Mouse (Mus musculus): Measurements from ENCODE around the gene Mrpl49. TPM values are rescaled to one million over a fixed set of nuclear protein-coding genes. Genes with fewer than 3 reads are reported as not detected.
A peak's percentile ranks its signal among the peaks of the same experiment; 100 is the strongest.

Gene Mrpl49
- polyA plus RNA-seq, 1 experiment from 2014 or later = 75.6 TPM

- no peak within 1 kb of the TSS for H3K4me2 ChIP-seq
- no peak within 1 kb of the TSS for H3K27ac ChIP-seq
- no peak for ATAC-seq
- peaks cover 35% of the 10 kb centered on the region for H3K36me3 ChIP-seq (ENCODE audit: poor library complexity, severe bottlenecking)
- H3K4me3 ChIP-seq = no peak within 1 kb of the TSS
- peaks cover 29% of the 10 kb centered on the region for H3K4me1 ChIP-seq
- H3K9me3 ChIP-seq (replicated peaks) = no peaks in the 10 kb centered on the region
- no peak within 1 kb of the TSS for H3K9ac ChIP-seq
- 97% methylated on average over 12 of the region's 12 CpGs for WGBS
- H3K27me3 ChIP-seq = no peaks in the 10 kb centered on the region
These were observed 22.4 kb upstream of the Mrpl49 start, which contains the start of gene Tmem262 for GRCm38 (mm10) chr19:6079983-6080480. TSS of gene Tmem262 (plus strand) at chr19:6080033.

- WGBS = 2% methylated on average over 33 of the region's 33 CpGs
- Histone ChIP-seq H3K36me3 (ENCODE audit: poor library complexity, severe bottlenecking) (peaks cover 48% of the 10 kb centered on the region), H3K9me3 (replicated peaks) (no peaks in the 10 kb centered on the region), H3K4me1 (peaks cover 16% of the 10 kb centered on the region), H3K4me2 (peak within 1 kb of the TSS; percentile 93), H3K27me3 (no peaks in the 10 kb centered on the region), H3K9ac (peak within 1 kb of the TSS; percentile 79), H3K4me3 (peak within 1 kb of the TSS; percentile 77), H3K27ac (peak within 1 kb of the TSS; percentile 80)
- peak; percentile 92 for ATAC-seq
These were observed 19.2 kb upstream of the Mrpl49 start, which contains the start of gene Vps51 for GRCm38 (mm10) chr19:6076564-6077393. TSS of gene Vps51 (minus strand) at chr19:6077231.

DNA sequence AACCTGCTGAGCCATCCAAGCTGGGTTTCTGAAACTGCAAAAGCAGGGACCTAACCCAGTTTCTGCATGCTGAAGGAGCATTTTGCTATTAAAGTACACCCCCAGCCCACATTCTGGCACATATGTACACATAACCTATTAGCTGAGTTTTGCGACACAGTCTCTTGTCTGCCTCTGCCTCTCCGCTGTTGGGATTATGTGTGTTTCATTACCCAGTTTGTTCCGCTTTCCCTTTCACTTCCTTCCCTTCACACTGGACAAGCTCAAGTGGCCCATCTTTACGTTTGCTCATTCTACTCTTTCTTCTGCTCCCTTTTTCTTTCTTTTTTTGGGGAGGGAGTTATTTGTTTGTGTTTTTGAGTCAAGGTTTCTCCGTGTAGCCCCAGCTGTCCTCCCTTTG lies 16.3 kb upstream of the Mrpl49 start:
- Histone ChIP-seq H3K4me3 (no peak overlapping the region), H3K36me3 (ENCODE audit: poor library complexity, severe bottlenecking) (peaks cover 53% of the 10 kb centered on the region), H3K27me3 (no peaks in the 10 kb centered on the region), H3K27ac (no peak overlapping the region), H3K4me2 (no peak overlapping the region), H3K4me1 (peaks cover 16% of the 10 kb centered on the region), H3K9me3 (replicated peaks) (no peaks in the 10 kb centered on the region), H3K9ac (no peak overlapping the region)
- ATAC-seq = no peak
- WGBS = 87% methylated on average over 5 of the region's 5 CpGs

- H3K27ac ChIP-seq = no peak overlapping the region
- H3K4me3 ChIP-seq = no peak overlapping the region
- H3K36me3 ChIP-seq (ENCODE audit: poor library complexity, severe bottlenecking) = peaks cover 55% of the 10 kb centered on the region
- H3K9ac ChIP-seq = no peak overlapping the region
- H3K4me1 ChIP-seq = peaks cover 22% of the 10 kb centered on the region
- no peak overlapping the region for H3K4me2 ChIP-seq
- WGBS = 92% methylated on average over 19 of the region's 19 CpGs
- ATAC-seq = no peak
- H3K9me3 ChIP-seq (replicated peaks) = no peaks in the 10 kb centered on the region
- no peaks in the 10 kb centered on the region for H3K27me3 ChIP-seq
These were observed 13.7 kb upstream of the Mrpl49 start for GRCm38 (mm10) chr19:6071261-6071660.

GRCm38 (mm10) chr19:6070571-6071250 lies 13.1 kb upstream of the Mrpl49 start:
- Histone ChIP-seq H3K9ac (no peak overlapping the region), H3K27me3 (no peaks in the 10 kb centered on the region), H3K4me2 (no peak overlapping the region), H3K9me3 (replicated peaks) (no peaks in the 10 kb centered on the region), H3K4me1 (peaks cover 22% of the 10 kb centered on the region), H3K4me3 (no peak overlapping the region), H3K27ac (no peak overlapping the region), H3K36me3 (ENCODE audit: poor library complexity, severe bottlenecking) (peaks cover 55% of the 10 kb centered on the region)
- ATAC-seq = no peak
- WGBS = 89% methylated on average over 29 of the region's 31 CpGs

- 96% methylated on average over 10 of the region's 10 CpGs for WGBS
- no peak overlapping the region for H3K9ac ChIP-seq
- no peaks in the 10 kb centered on the region for H3K27me3 ChIP-seq
These were observed 12.3 kb upstream of the Mrpl49 start for GRCm38 (mm10) chr19:6069851-6070250.

DNA sequence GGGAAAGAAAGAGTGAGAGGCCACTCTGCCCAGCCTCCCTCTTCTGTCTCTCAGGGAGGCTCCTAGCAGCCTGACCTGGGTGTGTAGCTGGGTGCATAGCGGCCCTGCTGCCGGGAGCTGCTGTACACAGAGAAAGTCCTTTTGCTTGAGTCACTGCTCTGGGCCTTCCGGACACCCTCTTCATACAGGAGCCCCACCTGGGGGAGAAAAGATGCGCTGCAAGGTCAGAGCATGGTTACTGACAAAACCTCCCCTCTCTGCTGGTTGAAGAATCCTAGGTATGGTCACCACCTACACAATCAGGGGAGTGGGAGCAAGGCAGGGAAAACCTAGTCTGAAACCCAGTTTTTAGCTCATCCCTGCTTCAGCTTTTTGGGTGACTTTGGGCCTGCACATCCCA lies 11.4 kb upstream of the Mrpl49 start:
- Histone ChIP-seq H3K4me2 (no peak overlapping the region), H3K4me1 (peaks cover 24% of the 10 kb centered on the region), H3K27me3 (no peaks in the 10 kb centered on the region), H3K4me3 (no peak overlapping the region), H3K9ac (no peak overlapping the region), H3K27ac (no peak overlapping the region), H3K36me3 (ENCODE audit: poor library complexity, severe bottlenecking) (peaks cover 46% of the 10 kb centered on the region), H3K9me3 (replicated peaks) (no peaks in the 10 kb centered on the region)
- ATAC-seq = no peak
- 72% methylated on average over 4 of the region's 4 CpGs for WGBS

More at GRCm38 (mm10) chr19:6069851-6070250, 12.3 kb upstream of the Mrpl49 start:
- no peak overlapping the region for H3K27ac ChIP-seq
- H3K36me3 ChIP-seq (ENCODE audit: poor library complexity, severe bottlenecking) = peaks cover 49% of the 10 kb centered on the region
- H3K4me1 ChIP-seq = peaks cover 24% of the 10 kb centered on the region
- no peaks in the 10 kb centered on the region for H3K9me3 ChIP-seq (replicated peaks)
- no peak overlapping the region for H3K4me2 ChIP-seq
- H3K4me3 ChIP-seq = no peak overlapping the region
- ATAC-seq = no peak

DNA sequence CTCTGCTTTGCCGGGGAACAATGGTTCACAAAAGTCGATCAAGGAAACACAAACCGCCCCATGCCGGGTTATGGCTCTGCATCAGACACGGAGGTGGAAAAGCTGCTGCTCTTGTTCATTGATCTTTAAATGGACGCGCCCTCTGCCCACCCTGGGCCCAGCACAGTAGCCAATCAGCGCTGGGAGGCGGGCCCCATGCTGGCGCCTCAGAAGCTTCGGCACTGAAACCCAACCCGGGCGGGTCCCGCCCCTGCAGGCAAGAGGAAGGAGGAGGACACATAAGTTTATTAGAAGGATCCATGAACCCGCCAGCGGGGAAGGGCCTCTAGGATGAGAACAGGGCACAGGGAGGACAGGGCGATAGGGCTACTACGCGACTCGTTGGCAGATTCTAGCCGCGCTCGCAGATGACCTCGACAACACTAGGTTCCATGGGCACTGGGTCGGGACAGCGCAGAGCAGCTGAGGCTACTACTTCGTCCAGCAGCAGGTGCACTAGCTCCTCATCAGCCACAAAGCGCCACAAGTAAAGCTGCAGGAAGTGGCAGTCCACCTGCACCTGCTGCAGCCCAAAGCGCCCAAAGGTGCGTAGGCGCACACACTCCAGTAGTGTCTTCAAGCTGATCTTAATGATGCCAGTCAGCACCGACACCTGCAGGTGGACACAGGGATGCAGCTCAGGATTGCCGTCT lies 10.3 kb upstream of the Mrpl49 start, which contains the start of gene Tm7sf2:
Tm7sf2 (minus strand) TSS at position 650 of the 692 bp plus-strand sequence.
- Histone ChIP-seq H3K4me1 (peaks cover 31% of the 10 kb centered on the region), H3K4me3 (peak within 1 kb of the TSS; percentile 51), H3K36me3 (ENCODE audit: poor library complexity, severe bottlenecking) (peaks cover 35% of the 10 kb centered on the region), H3K9ac (peak within 1 kb of the TSS; percentile 80), H3K9me3 (replicated peaks) (no peaks in the 10 kb centered on the region), H3K4me2 (peak within 1 kb of the TSS; percentile 96), H3K27me3 (no peaks in the 10 kb centered on the region), H3K27ac (peak within 1 kb of the TSS; percentile 87)
- ATAC-seq = peak; percentile 93
- WGBS = 7% methylated on average over 33 of the region's 33 CpGs

DNA sequence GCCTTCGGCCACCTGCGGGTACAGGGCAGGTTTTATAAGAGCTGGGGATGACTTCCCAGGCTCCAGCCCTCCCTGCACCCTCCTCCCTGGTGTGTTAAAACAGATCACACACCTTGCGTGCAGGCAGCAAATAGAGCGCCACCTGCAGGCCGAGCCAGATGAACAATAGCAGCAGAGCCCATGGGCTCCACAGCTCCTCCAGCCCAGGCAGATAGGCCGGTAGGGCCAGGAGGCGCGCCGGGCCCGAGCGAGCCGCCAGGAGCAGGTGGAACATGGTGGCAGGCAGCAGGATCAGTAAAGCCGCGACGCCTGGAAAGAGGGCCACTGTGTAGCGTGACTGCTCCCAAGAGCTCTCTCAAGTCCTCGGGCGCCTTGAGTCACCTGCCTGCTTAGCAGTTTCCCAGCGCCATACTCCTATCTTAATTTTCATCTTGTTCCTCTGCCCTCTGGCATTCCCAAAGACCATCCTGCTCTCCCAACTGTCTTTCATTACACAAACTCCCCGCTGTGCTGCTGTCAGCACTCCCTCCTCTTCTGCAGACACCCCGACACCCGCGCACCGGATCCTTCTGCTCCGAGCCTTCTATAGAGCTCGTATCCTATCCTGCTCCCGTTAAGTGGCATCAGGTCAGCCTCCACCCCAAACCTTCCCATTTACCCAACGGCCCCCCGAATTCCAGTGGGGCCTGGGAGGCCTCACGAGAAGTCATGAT lies 9.6 kb upstream of the Mrpl49 start:
- H3K27me3 ChIP-seq = no peaks in the 10 kb centered on the region
- no peaks in the 10 kb centered on the region for H3K9me3 ChIP-seq (replicated peaks)
- H3K36me3 ChIP-seq (ENCODE audit: poor library complexity, severe bottlenecking) = peaks cover 30% of the 10 kb centered on the region
- peak; percentile 70 for ATAC-seq
- H3K4me3 ChIP-seq = peak overlapping the region; percentile 51
- H3K4me1 ChIP-seq = peaks cover 38% of the 10 kb centered on the region
- H3K4me2 ChIP-seq = peak overlapping the region; percentile 96
- WGBS = under 1% methylated on average over 30 of the region's 30 CpGs
- H3K9ac ChIP-seq = peak overlapping the region; percentile 80
- H3K27ac ChIP-seq = peak overlapping the region; percentile 87

- 27% methylated on average over 5 of the region's 5 CpGs for WGBS
- Histone ChIP-seq H3K9ac (peak overlapping the region; percentile 80), H3K4me3 (peak overlapping the region; percentile 51), H3K9me3 (replicated peaks) (no peaks in the 10 kb centered on the region), H3K4me2 (peak overlapping the region; percentile 96), H3K27ac (peak overlapping the region; percentile 87), H3K27me3 (no peaks in the 10 kb centered on the region), H3K36me3 (ENCODE audit: poor library complexity, severe bottlenecking) (peaks cover 29% of the 10 kb centered on the region), H3K4me1 (peaks cover 44% of the 10 kb centered on the region)
- ATAC-seq = no peak
These were observed 9.0 kb upstream of the Mrpl49 start for GRCm38 (mm10) chr19:6066571-6066970.

DNA sequence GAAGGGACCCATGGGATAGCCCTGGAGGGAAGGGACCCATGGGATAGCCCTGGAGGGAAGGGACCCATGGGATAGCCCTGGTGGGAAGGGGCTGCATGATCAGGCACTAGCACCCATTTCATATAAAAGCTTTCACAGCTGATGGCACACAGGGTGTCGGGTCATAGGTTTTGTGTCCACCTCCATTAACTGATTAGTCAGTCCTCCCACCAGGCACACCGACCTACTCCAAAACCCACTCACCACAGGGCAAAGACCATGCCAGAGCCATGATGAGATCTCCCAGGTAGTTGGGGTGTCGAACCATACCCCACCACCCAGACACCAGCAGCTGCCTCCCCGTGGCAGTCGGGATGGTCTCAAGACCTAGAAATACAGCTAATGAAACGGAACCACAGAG lies 5.5 kb upstream of the Mrpl49 start:
- Histone ChIP-seq H3K36me3 (ENCODE audit: poor library complexity, severe bottlenecking) (peaks cover 18% of the 10 kb centered on the region), H3K9me3 (replicated peaks) (no peaks in the 10 kb centered on the region), H3K4me1 (peaks cover 57% of the 10 kb centered on the region), H3K4me2 (peak overlapping the region; percentile 100), H3K27ac (no peak overlapping the region), H3K9ac (peak overlapping the region; percentile 26; the same call in 1 of the 2 replicates), H3K27me3 (no peaks in the 10 kb centered on the region), H3K4me3 (no peak overlapping the region)
- no peak for ATAC-seq
- WGBS = 95% methylated on average over 6 of the region's 6 CpGs
